Mouse (Mus musculus) hindbrain, embryonic 10.5 days (tissue): ENCODE results near the gene Mrps11. TPM values are rescaled to one million over a fixed set of nuclear protein-coding genes. Genes with fewer than 3 reads are reported as not detected.

ENCODE experiments used
- DNase-seq: peaks from one replicate; pipeline ENCODE4 v3.0.0-alpha.2; 2017; ENCODE audit warnings: low spot score
- H3K27ac ChIP-seq: fragments of 300-500 bp; sonication (generic); 2 replicates; pipeline ENCODE4 v1.5.1; 2016; ENCODE audit warnings: mild to moderate bottlenecking, moderate library complexity
- H3K27me3 ChIP-seq: fragments of 300-500 bp; sonication (generic); 2 replicates; pipeline ENCODE4 v1.6.1; 2016; ENCODE audit warnings: mild to moderate bottlenecking; ENCODE audit not compliant: poor library complexity, insufficient read depth, severe bottlenecking
- H3K36me3 ChIP-seq: fragments of 300-500 bp; sonication (generic); 2 replicates; pipeline ENCODE4 v1.6.1; 2016; ENCODE audit warnings: mild to moderate bottlenecking, moderate library complexity
- H3K4me1 ChIP-seq: fragments of 300-500 bp; sonication (generic); replicated peaks from 2 replicates; pipeline ENCODE4 v1.6.1; 2016; ENCODE audit warnings: mild to moderate bottlenecking
- H3K4me3 ChIP-seq: fragments of 300-500 bp; sonication (generic); 2 replicates; pipeline ENCODE4 v1.5.1; 2016; ENCODE audit warnings: mild to moderate bottlenecking, moderate library complexity
- H3K9me3 ChIP-seq: fragments of 300-500 bp; sonication (generic); 2 replicates; pipeline ENCODE4 v1.6.1; 2016; ENCODE audit warnings: mild to moderate bottlenecking, moderate library complexity
- WGBS: fragments of 180-500 bp; shearing (Covaris S2); methylation state at CpG from one replicate; pipeline ENCODE4 v1.1.7; 2016; 5-methylcytosine and 5-hydroxymethylcytosine counted together
- polyA plus RNA-seq: library from polyadenylated mRNA; unstranded; fragments of >200 nt; fragmentation: Nextera tagmentation; extraction: Ambion mirVana; gene quantifications from 2 replicates; pipeline ENCODE4 v1.2.1, GENCODE M21; 2016

Gene Mrps11
- polyA plus RNA-seq, 1 experiment from 2014 or later: 91.7 TPM

DNA sequence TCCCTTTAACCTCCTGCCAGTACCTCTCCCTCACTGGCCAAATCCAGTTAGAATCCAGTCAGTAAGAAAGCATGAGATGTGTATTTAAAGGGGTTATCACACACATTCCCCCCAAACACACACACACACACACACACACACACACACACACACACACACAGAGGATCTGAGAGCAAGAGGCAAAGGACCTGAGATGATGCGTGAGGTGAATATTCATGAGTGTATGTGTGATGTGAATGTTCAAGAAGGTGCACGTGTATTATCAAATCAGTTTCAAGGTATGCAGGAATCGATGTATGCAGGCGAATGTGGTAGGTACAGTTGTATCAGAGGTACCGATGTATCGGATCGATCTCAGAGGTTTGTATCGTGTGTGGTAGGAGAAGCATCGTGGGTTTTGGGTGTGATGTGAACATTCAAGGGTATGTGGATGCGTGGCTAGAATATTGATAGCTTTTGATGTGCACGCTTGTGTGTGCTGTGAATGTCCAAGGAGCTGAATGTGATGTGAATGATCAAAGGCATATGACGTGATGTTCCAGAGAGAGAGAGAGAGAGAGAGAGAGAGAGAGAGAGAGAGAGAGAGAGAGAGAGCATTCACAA lies 14.9 kb upstream of the Mrps11 start:
- no peak overlapping the region for H3K27ac ChIP-seq
- no peaks in the 10 kb centered on the region for H3K4me1 ChIP-seq
- H3K9me3 ChIP-seq: no peaks in the 10 kb centered on the region
- H3K4me3 ChIP-seq: no peak overlapping the region
- H3K36me3 ChIP-seq: peaks cover 10% of the 10 kb centered on the region
- no peaks in the 10 kb centered on the region for H3K27me3 ChIP-seq
- WGBS: 90% methylated on average over 12 of the region's 12 CpGs
- DNase-seq: no peak

GRCm38 (mm10) chr7:78769075-78769652 lies 13.8 kb upstream of the Mrps11 start:
- WGBS: 75% methylated on average over 7 of the region's 7 CpGs
- Histone ChIP-seq H3K27ac (no peak overlapping the region), H3K4me3 (no peak overlapping the region), H3K4me1 (no peaks in the 10 kb centered on the region), H3K27me3 (no peaks in the 10 kb centered on the region), H3K9me3 (no peaks in the 10 kb centered on the region), H3K36me3 (peaks cover 22% of the 10 kb centered on the region)
- DNase-seq: no peak

- Histone ChIP-seq H3K27me3 (no peaks in the 10 kb centered on the region), H3K4me3 (no peak overlapping the region), H3K9me3 (no peaks in the 10 kb centered on the region), H3K27ac (no peak overlapping the region), H3K4me1 (no peaks in the 10 kb centered on the region), H3K36me3 (peaks cover 39% of the 10 kb centered on the region)
- 88% methylated on average over 5 of the region's 5 CpGs for WGBS
- no peak for DNase-seq
Measured at GRCm38 (mm10) chr7:78770936-78771335, 12.0 kb upstream of the Mrps11 start.

GRCm38 (mm10) chr7:78778741-78779140 lies 4.2 kb upstream of the Mrps11 start:
- no peak for DNase-seq
- no peak overlapping the region for H3K4me3 ChIP-seq
- H3K9me3 ChIP-seq: no peaks in the 10 kb centered on the region
- 95% methylated on average over 5 of the region's 5 CpGs for WGBS
- H3K4me1 ChIP-seq: peaks cover 12% of the 10 kb centered on the region
- no peak overlapping the region for H3K27ac ChIP-seq
- H3K36me3 ChIP-seq: peaks cover 69% of the 10 kb centered on the region
- no peaks in the 10 kb centered on the region for H3K27me3 ChIP-seq

GRCm38 (mm10) chr7:78785906-78786305 lies 3.0 kb downstream of the Mrps11 start:
- Histone ChIP-seq H3K4me3 (no peak overlapping the region), H3K36me3 (peaks cover 41% of the 10 kb centered on the region), H3K4me1 (peaks cover 22% of the 10 kb centered on the region), H3K9me3 (no peaks in the 10 kb centered on the region), H3K27ac (no peak overlapping the region), H3K27me3 (no peaks in the 10 kb centered on the region)
- DNase-seq: no peak
- WGBS: 79% methylated on average over 5 of the region's 5 CpGs

- Histone ChIP-seq H3K9me3 (no peaks in the 10 kb centered on the region), H3K36me3 (peaks cover 60% of the 10 kb centered on the region), H3K27ac (no peak overlapping the region), H3K4me1 (peaks cover 13% of the 10 kb centered on the region), H3K4me3 (no peak overlapping the region), H3K27me3 (no peaks in the 10 kb centered on the region)
- WGBS: 88% methylated on average over 12 of the region's 12 CpGs
- DNase-seq: no peak
Measured at GRCm38 (mm10) chr7:78787793-78788380, 5.0 kb downstream of the Mrps11 start.

GRCm38 (mm10) chr7:78791359-78792222 lies 8.7 kb downstream of the Mrps11 start:
- Histone ChIP-seq H3K4me3 (no peak overlapping the region), H3K27me3 (no peaks in the 10 kb centered on the region), H3K9me3 (no peaks in the 10 kb centered on the region), H3K4me1 (no peaks in the 10 kb centered on the region), H3K27ac (no peak overlapping the region), H3K36me3 (peaks cover 59% of the 10 kb centered on the region)
- WGBS: 86% methylated on average over 15 of the region's 15 CpGs
- DNase-seq: peak; percentile 49

- Histone ChIP-seq H3K27ac (no peak overlapping the region), H3K4me1 (peaks cover 13% of the 10 kb centered on the region; the same call in 1 of the 2 replicates), H3K27me3 (no peaks in the 10 kb centered on the region), H3K9me3 (no peaks in the 10 kb centered on the region), H3K4me3 (no peak overlapping the region), H3K36me3 (peaks cover 48% of the 10 kb centered on the region)
- no peak for DNase-seq
- WGBS: 91% methylated on average over 13 of the region's 13 CpGs
Measured at GRCm38 (mm10) chr7:78793895-78794570, 11.1 kb downstream of the Mrps11 start.

DNA sequence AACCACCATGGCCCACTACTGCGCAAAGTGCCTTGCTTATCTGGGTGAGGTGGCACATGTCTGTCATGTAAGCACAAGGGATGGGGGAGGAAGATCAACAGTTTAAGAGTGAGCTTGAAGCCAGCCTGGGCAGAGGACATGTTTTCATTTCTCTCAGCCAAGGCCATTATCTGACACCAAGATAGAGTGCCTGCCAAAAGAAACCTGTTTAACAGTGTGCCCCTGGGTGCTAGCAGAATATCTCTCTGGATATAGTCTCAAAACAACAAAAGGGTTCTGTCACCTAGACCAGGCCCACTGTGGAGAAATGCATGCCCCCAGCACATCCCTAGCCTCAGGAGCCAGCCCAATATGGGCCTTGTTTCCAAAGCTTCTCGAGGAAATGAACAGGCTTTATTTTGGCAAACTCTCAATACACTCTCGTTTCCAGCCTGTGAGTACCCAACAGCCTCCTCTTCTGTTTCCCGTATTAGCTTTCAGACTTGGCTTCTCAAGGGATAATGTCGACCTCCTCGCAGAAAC lies 11.7 kb downstream of the Mrps11 start:
- no peak for DNase-seq
- 86% methylated on average over 6 of the region's 6 CpGs for WGBS
- no peaks in the 10 kb centered on the region for H3K9me3 ChIP-seq
- peaks cover 13% of the 10 kb centered on the region; the same call in 1 of the 2 replicates for H3K4me1 ChIP-seq
- H3K36me3 ChIP-seq: peaks cover 42% of the 10 kb centered on the region
- H3K27ac ChIP-seq: no peak overlapping the region
- H3K27me3 ChIP-seq: no peaks in the 10 kb centered on the region
- H3K4me3 ChIP-seq: no peak overlapping the region

- H3K27ac ChIP-seq: no peak overlapping the region
- peaks cover 13% of the 10 kb centered on the region; the same call in 1 of the 2 replicates for H3K4me1 ChIP-seq
- peaks cover 22% of the 10 kb centered on the region for H3K36me3 ChIP-seq
- H3K4me3 ChIP-seq: no peak overlapping the region
- 88% methylated on average over 3 of the region's 3 CpGs for WGBS
- peaks cover 8% of the 10 kb centered on the region; the same call in 1 of the 2 replicates for H3K27me3 ChIP-seq
- no peak for DNase-seq
- no peaks in the 10 kb centered on the region for H3K9me3 ChIP-seq
Measured at GRCm38 (mm10) chr7:78796624-78797023, 13.7 kb downstream of the Mrps11 start.

GRCm38 (mm10) chr7:78797843-78798455 lies 15.0 kb downstream of the Mrps11 start:
- no peak for DNase-seq
- no peaks in the 10 kb centered on the region for H3K9me3 ChIP-seq
- H3K4me3 ChIP-seq: no peak overlapping the region
- H3K27ac ChIP-seq: no peak overlapping the region
- WGBS: 47% methylated on average over 9 of the region's 9 CpGs
- peaks cover 8% of the 10 kb centered on the region for H3K36me3 ChIP-seq
- H3K27me3 ChIP-seq: peaks cover 11% of the 10 kb centered on the region; the same call in 1 of the 2 replicates
- peaks cover 13% of the 10 kb centered on the region; the same call in 1 of the 2 replicates for H3K4me1 ChIP-seq
